Mouse (Mus musculus) kidney, adult 2 months (tissue): ENCODE measurements at regions not wholly inside any gene's neighbourhood (a gene's known extent, or its start where the extent isn't known, plus 50 kb on each side); places are given as distances from the start of the nearest gene placed in this dataset.

ENCODE experiments used
- DNase-seq: peaks from one replicate; pipeline ENCODE4 v3.0.0; 2021
- H3K27ac ChIP-seq: fragments of 200-500 bp; 2 replicates; pipeline ENCODE4 v1.5.1; 2012; ENCODE audit warnings: low read depth, low read length, control low read depth, inconsistent platforms; ENCODE audit not compliant: insufficient read depth
- H3K27me3 ChIP-seq: fragments of 200-500 bp; replicated peaks from 2 replicates; pipeline ENCODE4 v1.6.1; 2012; ENCODE audit warnings: mild to moderate bottlenecking, moderate library complexity, low read length, inconsistent platforms; ENCODE audit not compliant: control insufficient read depth, insufficient read depth
- H3K36me3 ChIP-seq: fragments of 200-500 bp; 2 replicates; pipeline ENCODE4 v1.6.1; 2012; ENCODE audit warnings: mild to moderate bottlenecking, moderate library complexity, low read length, inconsistent platforms; ENCODE audit not compliant: control insufficient read depth, insufficient read depth
- H3K4me1 ChIP-seq: fragments of 200-500 bp; 2 replicates; pipeline ENCODE4 v1.6.1; 2011; ENCODE audit warnings: low read length; ENCODE audit not compliant: control insufficient read depth, insufficient read depth
- H3K4me3 ChIP-seq: fragments of 200-500 bp; 2 replicates; pipeline ENCODE4 v1.5.1; 2011; ENCODE audit warnings: mild to moderate bottlenecking, low read depth, low read length, control low read depth; ENCODE audit not compliant: insufficient read depth
- CTCF ChIP-seq: fragments of 200-500 bp; conservative IDR thresholded peaks from 2 replicates; pipeline ENCODE4 v1.5.1; 2011; ENCODE audit warnings: low read depth, mild to moderate bottlenecking, control low read depth, low read length, moderate library complexity, mixed read lengths; ENCODE audit not compliant: insufficient read depth, insufficient read length
- POLR2A ChIP-seq: fragments of 200-500 bp; IDR thresholded peaks from one replicate; pipeline ENCODE4 v1.6.1; 2011; ENCODE audit warnings: low read depth, low read length, control low read depth
- whole genome bisulfite sequencing: fragments of 180-500 bp; shearing (Covaris S2); methylation state at CpG from one replicate; pipeline ENCODE4 v1.1.7; 2018; 5-methylcytosine and 5-hydroxymethylcytosine counted together

- TF ChIP-seq POLR2A (no peak), CTCF (no peak)
- no peak for DNase-seq
- Histone ChIP-seq H3K4me3 (no peak overlapping the region), H3K4me1 (peaks cover 4% of the 10 kb centered on the region; the same call in 1 of the 2 replicates), H3K27me3 (no peaks in the 10 kb centered on the region), H3K27ac (peak overlapping the region; percentile 58; the same call in 1 of the 2 replicates), H3K36me3 (no peaks in the 10 kb centered on the region)
- 82% methylated on average over 7 of the region's 7 CpGs for WGBS
Observed at GRCm38 (mm10) chr6:117779020-117779419, 62.0 kb upstream of the Zfp637 start.

GRCm38 (mm10) chr6:117788580-117789540 lies 52.1 kb upstream of the Zfp637 start:
- TF ChIP-seq POLR2A: no peak
- no peak for TF ChIP-seq CTCF
- no peaks in the 10 kb centered on the region for H3K4me1 ChIP-seq
- DNase-seq: peak; percentile 45
- no peaks in the 10 kb centered on the region for H3K27me3 ChIP-seq
- WGBS: 65% methylated on average over 12 of the region's 12 CpGs
- no peaks in the 10 kb centered on the region for H3K36me3 ChIP-seq
- no peak overlapping the region for H3K27ac ChIP-seq
- no peak overlapping the region for H3K4me3 ChIP-seq

GRCm38 (mm10) chr6:117790581-117790980 lies 50.4 kb upstream of the Zfp637 start:
- H3K27me3 ChIP-seq: no peaks in the 10 kb centered on the region
- no peaks in the 10 kb centered on the region for H3K4me1 ChIP-seq
- H3K36me3 ChIP-seq: no peaks in the 10 kb centered on the region
- 92% methylated on average over 6 of the region's 6 CpGs for WGBS
- TF ChIP-seq CTCF (no peak), POLR2A (no peak)
- H3K4me3 ChIP-seq: no peak overlapping the region
- no peak overlapping the region for H3K27ac ChIP-seq
- DNase-seq: no peak
